Mouse (Mus musculus) C2C12 (cell line): ENCODE results near the gene Rad51.

ENCODE experiments used
- CEBPB ChIP-seq: IDR thresholded peaks from one replicate; pipeline ENCODE4 v1.6.1; 2011; ENCODE audit warnings: low read depth, mild to moderate bottlenecking, control low read depth, moderate library complexity
- CTCF ChIP-seq: IDR thresholded peaks from one replicate; pipeline ENCODE4 v1.5.1; 2011; ENCODE audit not compliant: control insufficient read depth, insufficient read depth, insufficient read length
- FOSL1 ChIP-seq: IDR thresholded peaks from one replicate; pipeline ENCODE4 v1.8.0; 2011; ENCODE audit warnings: mild to moderate bottlenecking, low read length; ENCODE audit not compliant: poor library complexity, insufficient read depth, severe bottlenecking
- MAX ChIP-seq: IDR thresholded peaks from one replicate; pipeline ENCODE4 v1.6.1; 2011; ENCODE audit warnings: mild to moderate bottlenecking, control low read depth
- MYOD1 ChIP-seq: IDR thresholded peaks from one replicate; pipeline ENCODE4 v1.6.1; 2011; ENCODE audit warnings: low read depth; ENCODE audit not compliant: control insufficient read depth, insufficient read length
- MYOG ChIP-seq: IDR thresholded peaks from one replicate; pipeline ENCODE4 v1.6.1; 2011; ENCODE audit not compliant: control insufficient read depth, insufficient read length; ENCODE audit errors: extremely low read depth
- USF1 ChIP-seq: IDR thresholded peaks from one replicate; pipeline ENCODE4 v1.6.1; 2011; ENCODE audit warnings: low read depth, mild to moderate bottlenecking, control low read depth, moderate library complexity

DNA sequence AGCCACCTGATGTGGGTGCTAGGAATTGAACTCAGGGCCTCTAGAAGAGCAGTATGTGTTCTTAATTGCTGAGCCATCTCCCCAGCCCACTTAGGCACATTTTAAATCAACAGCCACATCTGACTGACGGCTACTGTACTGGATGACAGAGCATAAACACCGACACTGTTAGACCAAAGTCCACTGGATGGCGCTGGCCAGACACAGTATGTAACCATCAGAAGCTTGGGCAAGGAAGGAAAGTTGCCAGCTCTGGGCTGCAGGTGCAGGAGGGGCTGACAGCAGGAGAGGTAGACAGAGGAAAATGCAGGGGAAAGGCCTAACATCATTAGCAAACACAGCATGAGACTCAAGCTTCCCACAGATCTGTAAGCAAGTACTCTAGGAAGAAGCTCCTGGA is 64.2 kb downstream of the Rad51 start:
- TF ChIP-seq MAX (no peak), CTCF (no peak), CEBPB (no peak), USF1 (no peak), MYOG (no peak), MYOD1 (no peak), FOSL1 (no peak)
